ENCODE assay signal across 26 mouse cellular contexts in genomic region chr4:119893255-119893779, GRCm38 (mm10).
DNase-seq lines count a peak whose midpoint lies in the region; ATAC-seq and TF ChIP-seq lines count a peak whose summit lies in the region.
"Had no signal": no experiment of that assay in that cellular context is flagged by ENCODE, and none has a peak within 500 bp of the region (broad histone marks: within the 10 kb centered on the region; RNA-seq: fewer than 3 reads in every experiment).

No protein-coding gene starts in this region.

- TF ChIP-seq EP300 in lung, postnatal 0 days (IDR thresholded peaks at IDR 0.05), result no peak

- no peak for TF ChIP-seq POLR2A in brain, embryonic 14.5 days (IDR thresholded peaks at IDR 0.05; ENCODE audit: borderline replicate concordance, extremely low read depth, insufficient read depth, insufficient read length, poor library complexity, severe bottlenecking)

- H3K4me1 ChIP-seq in forebrain, embryonic 15.5 days, result peaks cover 4% of the 10 kb centered on the region; the same call in 1 of the 2 replicates
- H3K4me1 ChIP-seq in forebrain, embryonic 10.5 days, result peaks cover 20% of the 10 kb centered on the region
- H3K4me1 ChIP-seq in lung, postnatal 0 days (ENCODE audit: insufficient read depth, low read depth, low read length), result no peaks in the 10 kb centered on the region
- peaks cover 10% of the 10 kb centered on the region; the same call in 1 of the 2 replicates for H3K4me1 ChIP-seq in forebrain, embryonic 16.5 days (replicated peaks; ENCODE audit: control insufficient read depth, insufficient read depth, low read length)
- H3K4me1 ChIP-seq: heart, embryonic 12.5 days; intestine, embryonic 15.5 days; limb, embryonic 12.5 days had no signal

- 24% methylated on average over 5 of the region's 5 CpGs for WGBS in forebrain, embryonic 15.5 days
- WGBS in forebrain, embryonic 10.5 days, result 71% methylated on average over 5 of the region's 5 CpGs
- WGBS in lung, postnatal 0 days, result 62% methylated on average over 5 of the region's 5 CpGs
- WGBS in forebrain, embryonic 16.5 days, result 20% methylated on average over 5 of the region's 5 CpGs

- no peak for TF ChIP-seq CTCF in lung, postnatal 0 days (IDR thresholded peaks at IDR 0.05)
- no peak for TF ChIP-seq CTCF in brain, embryonic 14.5 days (IDR thresholded peaks at IDR 0.05; ENCODE audit: borderline replicate concordance, extremely low read depth, insufficient read depth, insufficient read length)

- ATAC-seq in forebrain, embryonic 15.5 days (replicated peaks), result peak; percentile 43; the same call in 1 of the 2 replicates
- ATAC-seq in lung, postnatal 0 days, result peak; percentile 33; the same call in 1 of the 2 replicates
- peak; percentile 61 for ATAC-seq in forebrain, embryonic 16.5 days
- ATAC-seq: activated CD4-positive, CD25-positive, alpha-beta regulatory T cell, adult 4 months; intestine, embryonic 15.5 days; midbrain, embryonic 15.5 days had no signal

- no peak overlapping the region for H3K27ac ChIP-seq in forebrain, embryonic 15.5 days (replicated peaks)
- no peak overlapping the region for H3K27ac ChIP-seq in forebrain, embryonic 10.5 days
- H3K27ac ChIP-seq in lung, postnatal 0 days (ENCODE audit: low read length), result no peak overlapping the region
- no peak overlapping the region for H3K27ac ChIP-seq in forebrain, embryonic 16.5 days (ENCODE audit: low read length)
- H3K27ac ChIP-seq: heart, adult 2 months; hindbrain, embryonic 15.5 days; intestine, embryonic 15.5 days; limb, embryonic 12.5 days; macrophage; midbrain, embryonic 15.5 days had no signal

- no peaks in the 10 kb centered on the region for H3K9me3 ChIP-seq in forebrain, embryonic 15.5 days
- no peaks in the 10 kb centered on the region for H3K9me3 ChIP-seq in forebrain, embryonic 10.5 days
- no peaks in the 10 kb centered on the region for H3K9me3 ChIP-seq in lung, postnatal 0 days (ENCODE audit: low read length)
- H3K9me3 ChIP-seq in forebrain, embryonic 16.5 days (ENCODE audit: control insufficient read depth, low read length), result no peaks in the 10 kb centered on the region
- H3K9me3 ChIP-seq: heart, embryonic 12.5 days; hindbrain, embryonic 15.5 days; intestine, embryonic 15.5 days; limb, embryonic 12.5 days; midbrain, embryonic 15.5 days had no signal

- no peak for DNase-seq in forebrain, embryonic 10.5 days (ENCODE audit: extremely low spot score, low spot score)
- no peak for DNase-seq in lung, postnatal 0 days (ENCODE audit: low spot score)
- DNase-seq in lung, postnatal 4 days, result no peak
- DNase-seq in brain, embryonic 14.5 days (ENCODE audit: low read depth), result peak; percentile 63
- no peak for DNase-seq in kidney, adult 11 months
- no peak for DNase-seq in adrenal gland, adult 18-20 months (ENCODE audit: low spot score in 2 of 2)
- DNase-seq: adrenal gland, adult 8-10 months; cerebellum, adult 11 months; cerebellum, adult 9-10 months; cerebellum, postnatal 36 days; embryo, embryonic 11 days; heart, adult 2 months; heart, postnatal 4 days; kidney, adult 8-10 months; kidney, postnatal 10 days; layer of hippocampus, adult 9-11 months; thymus, postnatal 4 days had no signal

- no peaks in the 10 kb centered on the region for H3K27me3 ChIP-seq in forebrain, embryonic 15.5 days
- no peaks in the 10 kb centered on the region for H3K27me3 ChIP-seq in forebrain, embryonic 10.5 days (ENCODE audit: poor library complexity, severe bottlenecking)
- no peaks in the 10 kb centered on the region for H3K27me3 ChIP-seq in lung, postnatal 0 days (replicated peaks; ENCODE audit: insufficient read depth, low read length)
- H3K27me3 ChIP-seq in forebrain, embryonic 16.5 days (replicated peaks; ENCODE audit: control insufficient read depth, insufficient read depth, low read length), result no peaks in the 10 kb centered on the region
- H3K27me3 ChIP-seq: heart, embryonic 12.5 days; hindbrain, embryonic 15.5 days; intestine, embryonic 15.5 days; limb, embryonic 12.5 days; midbrain, embryonic 15.5 days had no signal

- H3K4me2 ChIP-seq in forebrain, embryonic 15.5 days (replicated peaks), result no peak overlapping the region
- H3K4me2 ChIP-seq in lung, postnatal 0 days (replicated peaks; ENCODE audit: low read depth, low read length), result no peak overlapping the region
- no peak overlapping the region for H3K4me2 ChIP-seq in forebrain, embryonic 16.5 days (ENCODE audit: low read length)
- H3K4me2 ChIP-seq: heart, embryonic 12.5 days; hindbrain, embryonic 15.5 days; intestine, embryonic 15.5 days; limb, embryonic 12.5 days; midbrain, embryonic 15.5 days had no signal

- H3K4me3 ChIP-seq in forebrain, embryonic 15.5 days, result no peak overlapping the region
- H3K4me3 ChIP-seq in forebrain, embryonic 10.5 days, result no peak overlapping the region
- H3K4me3 ChIP-seq in lung, postnatal 0 days (ENCODE audit: low read depth, low read length), result no peak overlapping the region
- H3K4me3 ChIP-seq in forebrain, embryonic 16.5 days (replicated peaks; ENCODE audit: low read length), result no peak overlapping the region
- H3K4me3 ChIP-seq: heart, adult 2 months; heart, embryonic 12.5 days; hindbrain, embryonic 15.5 days; intestine, embryonic 15.5 days; limb, embryonic 12.5 days; midbrain, embryonic 15.5 days had no signal

- H3K36me3 ChIP-seq in forebrain, embryonic 15.5 days, result no peaks in the 10 kb centered on the region
- no peaks in the 10 kb centered on the region for H3K36me3 ChIP-seq in forebrain, embryonic 10.5 days (replicated peaks)
- H3K36me3 ChIP-seq in lung, postnatal 0 days (ENCODE audit: insufficient read depth, low read length), result no peaks in the 10 kb centered on the region
- H3K36me3 ChIP-seq in forebrain, embryonic 16.5 days (ENCODE audit: control insufficient read depth, insufficient read depth), result no peaks in the 10 kb centered on the region
- H3K36me3 ChIP-seq: heart, embryonic 12.5 days; hindbrain, embryonic 15.5 days; intestine, embryonic 15.5 days; limb, embryonic 12.5 days; midbrain, embryonic 15.5 days had no signal

- no peak overlapping the region for H3K9ac ChIP-seq in forebrain, embryonic 15.5 days (replicated peaks)
- no peak overlapping the region for H3K9ac ChIP-seq in lung, postnatal 0 days (replicated peaks; ENCODE audit: low read depth)
- H3K9ac ChIP-seq in forebrain, embryonic 16.5 days (replicated peaks; ENCODE audit: low read depth, low read length), result no peak overlapping the region
- H3K9ac ChIP-seq: heart, embryonic 12.5 days; hindbrain, embryonic 15.5 days; intestine, embryonic 15.5 days; limb, embryonic 12.5 days; midbrain, embryonic 15.5 days had no signal
